28 mouse cellular contexts compared by ENCODE assay signal in genomic region chr17:31800852-31801363, GRCm38 (mm10). TPM values are rescaled to one million over a fixed set of nuclear protein-coding genes. Genes with fewer than 3 reads are reported as not detected.
DNase-seq lines count a peak whose midpoint lies in the region; ATAC-seq lines count a peak whose summit lies in the region.
"Had no signal": no experiment of that assay in that cellular context is flagged by ENCODE, and none has a peak within 500 bp of the region (broad histone marks: within the 10 kb centered on the region; RNA-seq: fewer than 3 reads in every experiment).

No protein-coding gene starts in this region.

- H3K4me1 ChIP-seq in embryonic facial prominence, embryonic 10.5 days: peaks cover 15% of the 10 kb centered on the region
- H3K4me1 ChIP-seq in midbrain, embryonic 11.5 days (ENCODE audit: control insufficient read depth, insufficient read depth, low read length): no peaks in the 10 kb centered on the region
- H3K4me1 ChIP-seq in neural tube, embryonic 15.5 days: peaks cover under 1% of the 10 kb centered on the region; the same call in 1 of the 2 replicates
- H3K4me1 ChIP-seq: embryonic facial prominence, embryonic 12.5 days; hindbrain, embryonic 12.5 days had no signal

- peak; percentile 91 for ATAC-seq in granulocyte monocyte progenitor cell, adult 5-6 weeks (replicated peaks; ENCODE audit: poor library complexity, severe bottlenecking)
- peak; percentile 85 for ATAC-seq in megakaryocyte progenitor cell, adult 5-6 weeks (replicated peaks; ENCODE audit: poor library complexity)
- no peak for ATAC-seq in midbrain, embryonic 11.5 days (ENCODE audit: low FRiP score)
- no peak for ATAC-seq in neural tube, embryonic 15.5 days (ENCODE audit: low FRiP score)
- ATAC-seq: forebrain, embryonic 14.5 days; forebrain, postnatal 0 days; Patski had no signal

- H3K9me3 ChIP-seq in embryonic facial prominence, embryonic 10.5 days: no peaks in the 10 kb centered on the region
- H3K9me3 ChIP-seq in midbrain, embryonic 11.5 days (ENCODE audit: control insufficient read depth, low read length): no peaks in the 10 kb centered on the region
- H3K9me3 ChIP-seq in neural tube, embryonic 15.5 days (replicated peaks): no peaks in the 10 kb centered on the region
- H3K9me3 ChIP-seq: embryonic facial prominence, embryonic 12.5 days; embryonic facial prominence, embryonic 15.5 days; G1E; heart, embryonic 10.5 days; heart, embryonic 13.5 days; hindbrain, embryonic 12.5 days; hindbrain, embryonic 15.5 days had no signal

- no peak overlapping the region for H3K27ac ChIP-seq in embryonic facial prominence, embryonic 10.5 days (replicated peaks)
- no peak overlapping the region for H3K27ac ChIP-seq in midbrain, embryonic 11.5 days (ENCODE audit: low read depth, low read length)
- no peak overlapping the region for H3K27ac ChIP-seq in neural tube, embryonic 15.5 days (replicated peaks)
- H3K27ac ChIP-seq: embryonic facial prominence, embryonic 12.5 days; embryonic facial prominence, embryonic 15.5 days; heart, adult 2 months; heart, embryonic 10.5 days; heart, embryonic 13.5 days; hindbrain, embryonic 12.5 days; hindbrain, embryonic 15.5 days had no signal

- no peaks in the 10 kb centered on the region for H3K36me3 ChIP-seq in splenic B cell, adult 2 months (ENCODE audit: control insufficient read depth, insufficient read depth, low read length, poor library complexity, severe bottlenecking)
- no peaks in the 10 kb centered on the region for H3K36me3 ChIP-seq in embryonic facial prominence, embryonic 10.5 days (replicated peaks)
- no peaks in the 10 kb centered on the region for H3K36me3 ChIP-seq in midbrain, embryonic 11.5 days (ENCODE audit: control insufficient read depth, insufficient read depth, low read length)
- no peaks in the 10 kb centered on the region for H3K36me3 ChIP-seq in neural tube, embryonic 15.5 days
- H3K36me3 ChIP-seq: embryonic facial prominence, embryonic 12.5 days; embryonic facial prominence, embryonic 15.5 days; G1E; heart, embryonic 10.5 days; heart, embryonic 13.5 days; hindbrain, embryonic 12.5 days; hindbrain, embryonic 15.5 days had no signal

- no peak overlapping the region for H3K4me3 ChIP-seq in embryonic facial prominence, embryonic 10.5 days
- no peak overlapping the region for H3K4me3 ChIP-seq in midbrain, embryonic 11.5 days (ENCODE audit: low read depth, low read length)
- H3K4me3 ChIP-seq in neural tube, embryonic 15.5 days (replicated peaks): no peak overlapping the region
- H3K4me3 ChIP-seq: embryonic facial prominence, embryonic 12.5 days; embryonic facial prominence, embryonic 15.5 days; heart, adult 2 months; heart, embryonic 10.5 days; heart, embryonic 13.5 days; hindbrain, embryonic 12.5 days; hindbrain, embryonic 15.5 days had no signal

- no peak overlapping the region for H3K9ac ChIP-seq in midbrain, embryonic 11.5 days (ENCODE audit: low read length)
- no peak overlapping the region for H3K9ac ChIP-seq in neural tube, embryonic 15.5 days (replicated peaks)
- H3K9ac ChIP-seq: embryonic facial prominence, embryonic 12.5 days; embryonic facial prominence, embryonic 15.5 days; forebrain, postnatal 0 days; heart, embryonic 13.5 days; hindbrain, embryonic 12.5 days; hindbrain, embryonic 15.5 days had no signal

- WGBS in embryonic facial prominence, embryonic 10.5 days: 92% methylated on average over 7 of the region's 7 CpGs
- WGBS in midbrain, embryonic 11.5 days: 90% methylated on average over 7 of the region's 7 CpGs
- 91% methylated on average over 7 of the region's 7 CpGs for WGBS in neural tube, embryonic 15.5 days

- DNase-seq in spleen, postnatal 36 days (ENCODE audit: low spot score in 2 of 2): peak; percentile 41 to 43
- DNase-seq in spleen, adult 18-20 months: no peak
- DNase-seq in splenic B cell, adult 2 months (ENCODE audit: low read depth, low spot score): peak; percentile 63
- DNase-seq in embryonic facial prominence, embryonic 10.5 days (ENCODE audit: low spot score): no peak
- no peak for DNase-seq in midbrain, embryonic 11.5 days (ENCODE audit: low spot score, missing footprints)
- DNase-seq: adrenal gland, postnatal 10 days; adrenal gland, postnatal 36 days; cerebellum, adult 2 months; cerebellum, adult 9-11 months; cerebellum, postnatal 25 days; embryo, embryonic 11 days; forebrain, postnatal 0 days; gastrocnemius, postnatal 25 days; heart, adult 2 months; heart, postnatal 14 days; heart, postnatal 4 days had no signal

- no peak overlapping the region for H3K4me2 ChIP-seq in midbrain, embryonic 11.5 days
- H3K4me2 ChIP-seq in neural tube, embryonic 15.5 days: no peak overlapping the region
- H3K4me2 ChIP-seq: embryonic facial prominence, embryonic 12.5 days; embryonic facial prominence, embryonic 15.5 days; heart, embryonic 13.5 days; hindbrain, embryonic 12.5 days; hindbrain, embryonic 15.5 days had no signal

- no peaks in the 10 kb centered on the region for H3K27me3 ChIP-seq in splenic B cell, adult 2 months (ENCODE audit: control insufficient read depth, insufficient read depth, low read length, poor library complexity, severe bottlenecking)
- H3K27me3 ChIP-seq in embryonic facial prominence, embryonic 10.5 days (replicated peaks; ENCODE audit: low read depth, poor library complexity, severe bottlenecking): no peaks in the 10 kb centered on the region
- H3K27me3 ChIP-seq in midbrain, embryonic 11.5 days (ENCODE audit: control insufficient read depth, insufficient read depth, low read length): no peaks in the 10 kb centered on the region
- no peaks in the 10 kb centered on the region for H3K27me3 ChIP-seq in neural tube, embryonic 15.5 days (replicated peaks)
- H3K27me3 ChIP-seq: embryonic facial prominence, embryonic 12.5 days; embryonic facial prominence, embryonic 15.5 days; hindbrain, embryonic 12.5 days; hindbrain, embryonic 15.5 days; Patski had no signal

RNA-seq across cellular contexts. Expression of gene Sik1, which starts 54.7 kb away (rescaled TPM):
- 9.1 and 12.1 TPM in 2 replicates for total RNA-seq in granulocyte monocyte progenitor cell, adult 5-6 weeks (2014; fragmentation: Nextera tagmentation)
- 9.2 and 10.8 TPM in 2 replicates for total RNA-seq in granulocyte monocyte progenitor cell, adult 5-6 weeks (2017)
- 10.9 and 13.8 TPM in 2 replicates for total RNA-seq in megakaryocyte progenitor cell, adult 5-6 weeks (2015)
- total RNA-seq in megakaryocyte progenitor cell, adult 5-6 weeks (2017): 11.5 and 15.1 TPM in 2 replicates
- 12.7 and 15.5 TPM in 2 replicates for polyA plus RNA-seq in embryonic facial prominence, embryonic 10.5 days (2016; fragmentation: Nextera tagmentation; extraction: Ambion mirVana)
- 8.9 and 14.0 TPM in 2 replicates for polyA plus RNA-seq in midbrain, embryonic 11.5 days (2014; fragmentation: Nextera tagmentation; extraction: Ambion mirVana)
- 18.4 and 20.7 TPM in 2 replicates for polyA plus RNA-seq in neural tube, embryonic 15.5 days (2015; fragmentation: Nextera tagmentation; extraction: Ambion mirVana)

Comparison
In these comparisons a context has a peak if more than half of its experiments do, and no peak if none do; other contexts are left out.
1. DNase-seq: peak in spleen, postnatal 36 days (2 of 2) and splenic B cell, adult 2 months (single experiment); none in spleen, adult 18-20 months (0 of 2), embryonic facial prominence, embryonic 10.5 days (single experiment) and midbrain, embryonic 11.5 days (single experiment).
2. ATAC-seq: peak in granulocyte monocyte progenitor cell, adult 5-6 weeks (single experiment) and megakaryocyte progenitor cell, adult 5-6 weeks (single experiment); none in midbrain, embryonic 11.5 days (single experiment) and neural tube, embryonic 15.5 days (single experiment).